Mouse (Mus musculus) C2C12 (cell line): ENCODE data around the gene Zswim1. TPM values are rescaled to one million over a fixed set of nuclear protein-coding genes. Genes with fewer than 3 reads are reported as not detected.

Experiments used
- H3K27me3 ChIP-seq: one replicate; pipeline ENCODE4 v1.6.1; 2011; ENCODE audit not compliant: control insufficient read depth, insufficient read depth, insufficient read length
- H3K36me3 ChIP-seq: one replicate; pipeline ENCODE4 v1.6.1; 2011; ENCODE audit not compliant: control insufficient read depth, insufficient read depth
- H3K4me3 ChIP-seq: one replicate; pipeline ENCODE4 v1.5.1; 2011; ENCODE audit warnings: mild to moderate bottlenecking, control low read depth; ENCODE audit not compliant: poor library complexity, insufficient read depth, severe bottlenecking
- H3K79me2 ChIP-seq: one replicate; pipeline ENCODE4 v1.6.1; 2011; ENCODE audit not compliant: control insufficient read depth, insufficient read depth
- H3K79me3 ChIP-seq: one replicate; pipeline ENCODE4 v1.6.1; 2011; ENCODE audit warnings: low read depth, control low read depth
- H3ac ChIP-seq: one replicate; pipeline ENCODE3; 2011; ENCODE audit warnings: low read depth; ENCODE audit not compliant: control insufficient read depth, insufficient read length
- CEBPB ChIP-seq: IDR thresholded peaks from one replicate; pipeline ENCODE4 v1.6.1; 2011; ENCODE audit warnings: low read depth, mild to moderate bottlenecking, control low read depth, moderate library complexity
- CTCF ChIP-seq: IDR thresholded peaks from one replicate; pipeline ENCODE4 v1.5.1; 2011; ENCODE audit not compliant: control insufficient read depth, insufficient read depth, insufficient read length
- FOSL1 ChIP-seq: IDR thresholded peaks from one replicate; pipeline ENCODE4 v1.8.0; 2011; ENCODE audit warnings: mild to moderate bottlenecking, low read length; ENCODE audit not compliant: poor library complexity, insufficient read depth, severe bottlenecking
- MAX ChIP-seq: IDR thresholded peaks from one replicate; pipeline ENCODE4 v1.6.1; 2011; ENCODE audit warnings: mild to moderate bottlenecking, control low read depth
- MYOD1 ChIP-seq: IDR thresholded peaks from one replicate; pipeline ENCODE4 v1.6.1; 2011; ENCODE audit warnings: low read depth; ENCODE audit not compliant: control insufficient read depth, insufficient read length
- MYOG ChIP-seq: IDR thresholded peaks from one replicate; pipeline ENCODE4 v1.6.1; 2011; ENCODE audit not compliant: control insufficient read depth, insufficient read length; ENCODE audit errors: extremely low read depth
- USF1 ChIP-seq: IDR thresholded peaks from one replicate; pipeline ENCODE4 v1.6.1; 2011; ENCODE audit warnings: low read depth, mild to moderate bottlenecking, control low read depth, moderate library complexity
- polyA plus RNA-seq: library from polyadenylated mRNA; unstranded; fragments of >200 nt; fragmentation: generic; extraction: Trizol; gene quantifications from one replicate; pipeline ENCODE4 v1.2.1, GENCODE M21; 2012; ENCODE audit warnings: missing spikeins

Gene Zswim1
- polyA plus RNA-seq, 1 experiment = 10.0 TPM

DNA sequence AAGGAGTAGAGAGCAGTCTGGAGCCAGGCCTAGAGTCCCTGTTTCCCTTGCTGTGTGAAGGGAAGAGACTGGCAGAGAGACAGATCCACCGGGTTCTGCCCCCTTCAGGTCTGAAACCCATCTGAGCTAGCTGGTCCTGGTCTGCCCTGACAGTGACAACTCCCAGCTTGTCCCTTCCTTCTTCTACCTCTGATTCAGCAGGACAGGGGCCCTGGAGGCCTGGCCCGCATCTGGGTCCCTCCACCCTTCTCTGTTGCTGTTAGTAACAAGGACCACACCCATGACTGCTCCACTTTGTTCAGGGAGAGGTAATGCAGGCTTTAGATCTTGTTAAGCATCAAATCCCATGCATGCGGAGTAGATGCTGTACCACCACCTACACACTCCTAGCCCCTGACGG is 34.1 kb upstream of the Zswim1 start:
- TF ChIP-seq MYOD1 (no peak), MYOG (no peak), CEBPB (no peak), MAX (no peak), CTCF (no peak), USF1 (no peak), FOSL1 (no peak)

DNA sequence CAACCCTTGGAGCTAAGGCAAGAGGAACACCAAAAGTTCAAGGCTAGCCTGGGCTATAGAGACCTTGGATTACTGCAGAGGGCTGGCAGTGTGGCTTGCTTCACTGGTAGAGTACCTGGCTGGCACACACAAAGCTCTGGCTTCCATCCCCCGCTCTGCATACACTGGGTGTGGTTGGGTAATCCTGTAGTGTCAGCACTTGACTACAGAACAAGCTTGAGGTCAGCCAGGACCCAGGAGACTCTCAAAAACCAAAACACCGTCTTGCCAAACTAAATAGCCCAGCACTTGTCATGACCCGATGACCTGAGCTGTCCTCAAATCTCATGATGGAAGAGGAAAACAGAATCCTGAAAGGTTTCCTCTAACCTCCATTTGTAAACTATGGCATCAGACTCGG is 32.0 kb upstream of the Zswim1 start:
- TF ChIP-seq MYOG (no peak), MYOD1 (no peak), CTCF (no peak)
- Histone ChIP-seq H3ac (no peak overlapping the region), H3K27me3 (no peaks in the 10 kb centered on the region), H3K79me2 (peaks cover 9% of the 10 kb centered on the region), H3K4me3 (no peak overlapping the region), H3K79me3 (no peaks in the 10 kb centered on the region), H3K36me3 (peaks cover 62% of the 10 kb centered on the region)

More for the DNA sequence above, 34.1 kb upstream of the Zswim1 start:
- no peak overlapping the region for H3K4me3 ChIP-seq
- no peak overlapping the region for H3ac ChIP-seq
- H3K79me2 ChIP-seq = peaks cover 9% of the 10 kb centered on the region
- no peaks in the 10 kb centered on the region for H3K79me3 ChIP-seq
- H3K36me3 ChIP-seq = peaks cover 46% of the 10 kb centered on the region
- no peaks in the 10 kb centered on the region for H3K27me3 ChIP-seq

DNA sequence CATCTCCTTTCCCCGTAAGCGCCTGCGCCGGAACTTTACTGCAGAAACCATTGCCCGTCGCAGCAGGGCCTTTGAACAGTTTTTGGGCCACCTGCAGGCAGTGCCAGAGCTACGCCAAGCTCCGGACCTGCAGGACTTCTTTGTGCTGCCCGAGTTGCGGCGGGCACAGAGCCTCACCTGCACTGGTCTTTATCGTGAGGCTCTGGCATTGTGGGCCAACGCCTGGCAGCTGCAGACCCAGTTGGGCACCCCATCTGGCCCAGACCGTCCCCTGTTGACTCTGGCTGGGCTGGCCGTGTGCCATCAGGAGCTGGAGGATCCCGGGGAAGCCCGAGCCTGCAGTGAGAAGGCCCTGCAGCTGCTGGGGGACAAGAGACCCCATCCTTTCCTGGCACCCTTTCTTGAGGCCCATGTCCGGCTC is 30.6 kb upstream of the Zswim1 start:
- no peak overlapping the region for H3ac ChIP-seq
- peaks cover 69% of the 10 kb centered on the region for H3K36me3 ChIP-seq

DNA sequence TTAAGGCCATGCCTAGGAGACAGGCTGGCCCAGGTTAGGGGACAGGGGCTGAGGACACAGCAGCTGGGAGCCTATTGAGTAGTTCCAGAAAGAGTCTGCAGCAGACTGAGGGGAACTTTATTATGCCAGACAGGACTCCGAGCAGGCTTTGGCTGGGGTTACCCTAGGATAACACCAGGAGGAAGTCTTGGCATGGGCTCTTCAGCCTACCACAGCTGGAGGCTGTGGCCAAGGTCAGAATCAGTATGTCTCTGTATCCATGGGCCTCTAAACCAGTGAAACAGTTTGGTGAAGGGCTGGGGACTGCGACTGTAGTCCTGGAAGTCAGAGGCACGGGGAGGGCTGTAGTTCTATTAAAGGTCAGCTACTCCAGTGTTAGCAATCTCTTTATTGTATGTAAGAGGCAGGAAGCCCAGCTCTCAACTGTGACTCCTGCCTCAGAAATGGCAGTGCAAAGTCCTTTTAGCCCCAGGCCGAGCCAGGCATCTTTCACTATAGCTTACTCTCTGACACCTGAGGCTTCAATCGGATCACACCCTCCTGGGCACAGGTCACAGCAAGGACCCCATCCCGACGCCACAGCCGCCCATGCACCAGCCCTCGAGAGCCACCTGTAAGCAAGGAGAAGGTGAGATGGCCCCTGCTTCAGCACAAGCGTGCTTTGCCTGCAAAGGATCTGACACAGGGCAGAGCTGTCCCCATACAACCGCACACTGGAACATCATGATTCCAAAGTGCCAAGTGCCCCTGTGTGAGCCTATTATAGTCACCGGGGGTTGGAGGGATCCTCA is 29.9 kb upstream of the Zswim1 start:
- no peak overlapping the region for H3ac ChIP-seq
- H3K79me2 ChIP-seq = peaks cover 7% of the 10 kb centered on the region
- H3K27me3 ChIP-seq = no peaks in the 10 kb centered on the region
- TF ChIP-seq CEBPB = no peak
- TF ChIP-seq CTCF = no peak
- TF ChIP-seq MYOD1 = no peak
- no peak for TF ChIP-seq MAX
- no peak for TF ChIP-seq MYOG
- TF ChIP-seq USF1 = no peak
- no peak for TF ChIP-seq FOSL1
- H3K4me3 ChIP-seq = no peak overlapping the region
- peaks cover 75% of the 10 kb centered on the region for H3K36me3 ChIP-seq
- H3K79me3 ChIP-seq = no peaks in the 10 kb centered on the region

More for the DNA sequence above, 30.6 kb upstream of the Zswim1 start:
- TF ChIP-seq MYOD1 (no peak), CEBPB (no peak), MYOG (no peak), USF1 (no peak), MAX (no peak), FOSL1 (no peak), CTCF (no peak)
- no peak overlapping the region for H3K4me3 ChIP-seq
- no peaks in the 10 kb centered on the region for H3K79me3 ChIP-seq
- H3K79me2 ChIP-seq = peaks cover 9% of the 10 kb centered on the region
- H3K27me3 ChIP-seq = no peaks in the 10 kb centered on the region

DNA sequence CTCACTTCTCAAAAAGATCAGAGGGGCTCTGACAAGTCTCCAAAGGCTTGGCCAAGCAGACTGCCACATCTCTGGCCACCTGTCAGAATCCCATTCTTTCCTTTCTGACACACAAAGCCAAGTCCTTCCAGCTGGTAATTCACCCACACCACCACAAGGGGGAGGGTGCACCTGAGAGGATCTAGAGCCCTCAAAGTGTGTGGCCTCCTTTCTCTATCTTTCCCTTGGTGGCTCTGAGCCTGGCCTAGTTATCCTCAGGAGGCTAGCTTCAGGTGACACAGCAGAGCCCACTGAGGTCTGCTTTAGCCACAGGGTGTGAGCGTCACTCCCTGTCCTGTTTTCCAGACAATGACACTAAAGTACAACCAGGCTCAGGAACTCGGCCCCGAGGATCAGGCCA is 29.2 kb upstream of the Zswim1 start:
- TF ChIP-seq CTCF (peak; percentile 3), MYOD1 (no peak)
- Histone ChIP-seq H3K79me2 (peaks cover 2% of the 10 kb centered on the region), H3K27me3 (no peaks in the 10 kb centered on the region), H3K79me3 (no peaks in the 10 kb centered on the region), H3K4me3 (no peak overlapping the region), H3K36me3 (peaks cover 77% of the 10 kb centered on the region), H3ac (no peak overlapping the region)

DNA sequence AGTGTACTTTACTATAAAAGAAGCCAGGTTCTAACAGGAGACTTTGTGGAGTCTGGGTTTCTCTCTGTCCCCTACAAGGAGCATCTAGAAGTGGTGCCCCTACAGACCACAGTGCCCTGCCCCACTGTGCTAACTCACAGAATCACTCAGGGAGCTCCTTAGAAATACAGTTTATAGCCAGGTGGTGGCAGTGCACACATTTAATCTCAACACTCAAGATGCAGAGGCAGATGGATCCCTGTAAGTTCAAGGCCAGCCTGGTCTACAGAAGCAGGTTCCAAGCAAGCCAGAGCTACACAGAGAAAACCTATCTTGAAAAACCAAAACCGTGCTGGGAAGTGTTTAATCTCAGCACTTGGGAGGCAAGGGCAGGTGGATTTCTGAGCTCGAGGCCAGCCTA is 28.7 kb upstream of the Zswim1 start:
- no peaks in the 10 kb centered on the region for H3K79me3 ChIP-seq
- TF ChIP-seq CEBPB (no peak), MYOG (no peak), MAX (no peak), USF1 (no peak), CTCF (no peak), FOSL1 (no peak), MYOD1 (no peak)
- H3ac ChIP-seq = no peak overlapping the region
- H3K79me2 ChIP-seq = no peaks in the 10 kb centered on the region
- H3K4me3 ChIP-seq = no peak overlapping the region
- H3K27me3 ChIP-seq = no peaks in the 10 kb centered on the region
- peaks cover 74% of the 10 kb centered on the region for H3K36me3 ChIP-seq
